Mouse (Mus musculus): ENCODE results near the gene Gm9747. TPM values are rescaled to one million over a fixed set of nuclear protein-coding genes. Genes with fewer than 3 reads are reported as not detected.

The Gm9747 gene
- polyA plus RNA-seq, 1 experiment from 2014 or later = 24.9 TPM

DNA sequence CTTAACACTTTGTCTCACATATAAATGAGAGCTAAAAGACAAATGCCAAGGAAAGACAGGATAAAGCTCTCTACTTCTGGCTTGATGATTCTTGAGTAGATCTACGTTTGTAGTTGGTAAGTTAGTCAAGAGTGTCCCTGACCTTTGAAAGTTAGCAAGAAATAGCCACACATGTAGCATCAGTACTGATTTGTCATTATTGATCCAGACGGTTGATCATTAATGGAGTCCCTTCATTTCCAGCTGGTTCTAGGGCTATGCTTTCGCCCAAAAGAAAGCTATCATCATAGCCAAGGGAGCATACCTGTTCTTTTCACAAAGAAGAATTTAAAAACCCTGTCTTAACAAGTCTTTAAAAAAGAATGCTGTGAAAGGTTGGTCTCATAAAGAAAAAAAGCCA lies 1.7 kb downstream of the Gm9747 start:
- H3K4me1 ChIP-seq = no peaks in the 10 kb centered on the region
- H3K9ac ChIP-seq (replicated peaks) = no peak overlapping the region
- WGBS = 91% methylated on average over 3 of the region's 3 CpGs
- no peak overlapping the region for H3K4me2 ChIP-seq (replicated peaks)
- H3K4me3 ChIP-seq = no peak overlapping the region
- 0 out of 2 replicates have a peak, but pooled peaks cover 3% of the 10 kb centered on the region for H3K36me3 ChIP-seq
- H3K9me3 ChIP-seq = no peaks in the 10 kb centered on the region
- no peaks in the 10 kb centered on the region for H3K27me3 ChIP-seq
- no peak overlapping the region for H3K27ac ChIP-seq (replicated peaks)
- no peak for ATAC-seq (ENCODE audit: low FRiP score, low read depth)

DNA sequence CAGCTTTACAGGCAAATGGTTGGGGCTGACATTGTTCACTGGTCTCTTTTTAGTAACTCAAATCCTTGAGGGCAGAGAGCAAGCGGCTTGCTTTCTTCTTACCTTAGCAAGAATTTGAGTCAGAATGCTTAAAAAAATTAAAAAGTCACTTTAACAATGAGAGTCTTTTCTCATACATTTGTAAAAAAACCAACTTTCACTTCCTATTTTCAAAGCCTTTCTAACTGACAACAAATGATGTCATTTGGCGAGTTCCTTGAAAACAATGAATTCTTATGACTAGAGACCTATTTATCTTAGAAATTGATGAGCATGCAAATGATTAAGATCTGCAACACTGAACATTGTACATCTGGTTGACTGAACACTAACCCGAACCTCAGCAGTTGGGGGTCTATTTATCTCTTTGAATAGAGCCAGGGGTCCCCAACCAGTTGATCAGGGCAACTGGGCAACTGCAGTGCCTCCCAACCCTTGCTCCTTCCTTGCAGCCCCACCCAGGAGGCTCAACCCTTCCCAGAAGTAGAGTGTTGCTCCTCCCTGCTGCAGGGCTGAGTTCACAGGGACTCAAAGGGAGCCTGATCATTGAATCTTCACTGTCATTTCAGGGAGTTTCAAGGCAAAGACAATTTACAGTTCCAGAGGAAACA lies 2.7 kb downstream of the Gm9747 start:
- H3K27me3 ChIP-seq = no peaks in the 10 kb centered on the region
- no peak overlapping the region for H3K4me3 ChIP-seq
- H3K27ac ChIP-seq (replicated peaks) = no peak overlapping the region
- H3K4me1 ChIP-seq = no peaks in the 10 kb centered on the region
- no peaks in the 10 kb centered on the region for H3K9me3 ChIP-seq
- H3K4me2 ChIP-seq (replicated peaks) = no peak overlapping the region
- WGBS = 77% methylated on average over 3 of the region's 3 CpGs
- ATAC-seq (ENCODE audit: low FRiP score, low read depth) = no peak
- H3K9ac ChIP-seq (replicated peaks) = no peak overlapping the region
- 0 out of 2 replicates have a peak, but pooled peaks cover 3% of the 10 kb centered on the region for H3K36me3 ChIP-seq

DNA sequence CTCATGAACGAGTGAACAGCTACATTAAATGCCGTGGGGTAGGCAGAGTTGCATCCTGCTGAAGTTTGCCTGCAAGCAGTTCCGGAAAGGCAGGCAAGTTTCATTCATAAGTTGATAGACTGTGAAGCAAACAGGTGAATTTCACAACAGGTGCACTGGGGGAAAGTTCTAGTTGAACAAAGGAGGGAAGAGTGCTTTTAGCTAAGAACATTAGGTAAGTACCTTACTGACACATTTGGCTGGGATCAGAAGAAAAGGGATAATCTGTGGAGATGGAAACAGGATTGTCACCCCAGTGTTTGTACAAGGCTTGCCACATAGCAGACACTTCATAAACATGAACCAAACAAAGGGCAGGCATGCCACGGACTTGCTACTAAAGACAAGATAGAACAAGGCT lies 5.3 kb downstream of the Gm9747 start:
- WGBS = 87% methylated on average over 4 of the region's 4 CpGs
- H3K9ac ChIP-seq (replicated peaks) = no peak overlapping the region
- H3K9me3 ChIP-seq = no peaks in the 10 kb centered on the region
- H3K4me2 ChIP-seq (replicated peaks) = no peak overlapping the region
- no peaks in the 10 kb centered on the region for H3K4me1 ChIP-seq
- 0 out of 2 replicates have a peak, but pooled peaks cover 3% of the 10 kb centered on the region for H3K36me3 ChIP-seq
- no peak for ATAC-seq (ENCODE audit: low FRiP score, low read depth)
- H3K27ac ChIP-seq (replicated peaks) = no peak overlapping the region
- no peaks in the 10 kb centered on the region for H3K27me3 ChIP-seq
- no peak overlapping the region for H3K4me3 ChIP-seq

DNA sequence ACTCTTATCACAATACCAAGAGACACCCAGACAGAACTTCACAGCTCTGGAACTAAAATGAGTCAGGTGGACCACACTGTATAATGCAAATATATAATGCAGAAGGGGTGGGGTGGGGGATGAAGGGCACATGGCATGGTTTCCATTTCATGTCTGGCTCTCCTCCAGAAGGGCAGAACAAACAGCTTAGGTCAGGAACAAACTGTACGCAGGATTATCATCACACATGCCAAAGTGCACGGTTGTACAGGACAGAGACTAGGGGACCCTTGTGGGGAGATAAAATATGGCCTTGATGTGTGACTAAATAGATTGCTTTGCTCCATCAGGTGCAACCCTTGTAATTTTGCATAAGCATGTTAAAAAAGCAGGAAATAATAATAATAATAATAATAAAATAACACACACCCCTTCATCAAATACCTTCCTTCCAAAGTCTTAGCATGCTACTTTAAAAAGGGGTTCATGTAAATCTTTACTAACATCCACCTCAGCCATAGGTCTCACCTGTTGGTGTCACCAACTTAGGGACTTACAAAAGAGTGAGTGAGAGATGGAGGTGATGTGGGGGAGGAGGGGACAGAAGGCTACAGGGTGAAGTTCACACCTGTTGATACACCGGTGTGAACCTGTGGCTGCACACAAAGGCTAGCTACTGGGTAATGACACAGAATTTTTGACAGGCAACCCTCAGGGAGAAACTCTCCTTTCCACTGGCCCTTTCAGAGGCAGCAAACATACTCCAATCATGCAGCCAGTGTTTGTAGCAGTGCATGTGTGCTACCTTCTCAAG lies 6.7 kb downstream of the Gm9747 start:
- no peaks in the 10 kb centered on the region for H3K9me3 ChIP-seq
- ATAC-seq (ENCODE audit: low FRiP score, low read depth) = no peak
- no peaks in the 10 kb centered on the region for H3K4me1 ChIP-seq
- H3K4me3 ChIP-seq = no peak overlapping the region
- no peak overlapping the region for H3K4me2 ChIP-seq (replicated peaks)
- no peaks in the 10 kb centered on the region for H3K27me3 ChIP-seq
- no peak overlapping the region for H3K27ac ChIP-seq (replicated peaks)
- H3K9ac ChIP-seq (replicated peaks) = no peak overlapping the region
- WGBS = 86% methylated on average over 3 of the region's 3 CpGs
- H3K36me3 ChIP-seq = 0 out of 2 replicates have a peak, but pooled peaks cover 3% of the 10 kb centered on the region

DNA sequence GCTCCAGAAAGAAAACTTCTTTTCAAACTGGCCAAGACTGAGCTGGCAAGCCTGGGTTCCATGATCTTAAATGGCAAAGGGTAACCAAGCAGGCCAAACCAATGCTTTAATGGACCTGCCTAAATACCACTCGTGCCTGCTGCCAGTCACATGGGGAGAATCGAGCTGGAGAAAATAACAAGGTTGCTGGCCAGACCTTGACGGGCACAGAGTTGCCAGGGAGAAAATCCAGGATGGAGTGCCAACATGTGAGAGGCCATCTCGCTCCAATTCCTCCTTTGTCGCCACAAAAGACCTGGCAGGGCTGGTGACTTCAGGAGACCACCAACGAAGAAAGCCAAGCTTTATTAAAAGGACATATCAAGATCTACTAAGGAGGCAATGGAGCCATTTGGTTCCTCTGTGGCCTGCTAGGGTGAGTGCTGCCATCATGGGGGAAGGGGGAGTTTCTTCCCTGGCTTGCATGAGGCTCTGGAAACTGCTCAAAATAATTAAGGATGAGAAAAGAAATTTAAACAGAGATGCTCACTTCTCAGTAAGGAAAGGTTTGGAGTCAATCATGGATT lies 10.4 kb downstream of the Gm9747 start:
- no peak overlapping the region for H3K9ac ChIP-seq (replicated peaks)
- no peak overlapping the region for H3K4me2 ChIP-seq (replicated peaks)
- no peaks in the 10 kb centered on the region for H3K4me1 ChIP-seq
- no peak overlapping the region for H3K27ac ChIP-seq (replicated peaks)
- no peak overlapping the region for H3K4me3 ChIP-seq
- no peak for ATAC-seq (ENCODE audit: low FRiP score, low read depth)
- no peaks in the 10 kb centered on the region for H3K36me3 ChIP-seq
- H3K9me3 ChIP-seq = no peaks in the 10 kb centered on the region
- WGBS = 87% methylated on average over 6 of the region's 6 CpGs
- no peaks in the 10 kb centered on the region for H3K27me3 ChIP-seq

DNA sequence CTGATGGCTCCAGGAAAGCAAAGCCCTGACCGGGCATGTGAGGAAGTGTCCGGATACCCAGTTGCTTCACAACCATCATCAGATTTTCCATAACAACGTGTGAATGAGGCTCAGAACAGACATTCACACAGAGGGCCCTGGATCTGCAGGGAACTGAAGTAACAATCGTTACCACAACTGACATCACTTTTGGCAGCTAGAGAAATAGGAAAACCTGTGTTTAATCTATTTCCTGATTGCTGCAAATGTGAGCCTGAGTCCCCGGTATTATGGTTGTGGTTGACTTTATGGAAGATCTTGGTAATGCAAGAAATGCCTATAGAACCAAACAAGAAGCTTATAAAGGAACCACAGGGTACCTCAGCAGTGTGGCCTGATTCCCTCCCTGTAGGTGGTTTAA lies 12.1 kb downstream of the Gm9747 start:
- WGBS = 88% methylated on average over 5 of the region's 5 CpGs
- Histone ChIP-seq H3K4me1 (no peaks in the 10 kb centered on the region), H3K27me3 (no peaks in the 10 kb centered on the region), H3K9me3 (no peaks in the 10 kb centered on the region), H3K9ac (replicated peaks) (no peak overlapping the region), H3K36me3 (no peaks in the 10 kb centered on the region), H3K27ac (replicated peaks) (no peak overlapping the region), H3K4me3 (no peak overlapping the region), H3K4me2 (replicated peaks) (no peak overlapping the region)
- no peak for ATAC-seq (ENCODE audit: low FRiP score, low read depth)

DNA sequence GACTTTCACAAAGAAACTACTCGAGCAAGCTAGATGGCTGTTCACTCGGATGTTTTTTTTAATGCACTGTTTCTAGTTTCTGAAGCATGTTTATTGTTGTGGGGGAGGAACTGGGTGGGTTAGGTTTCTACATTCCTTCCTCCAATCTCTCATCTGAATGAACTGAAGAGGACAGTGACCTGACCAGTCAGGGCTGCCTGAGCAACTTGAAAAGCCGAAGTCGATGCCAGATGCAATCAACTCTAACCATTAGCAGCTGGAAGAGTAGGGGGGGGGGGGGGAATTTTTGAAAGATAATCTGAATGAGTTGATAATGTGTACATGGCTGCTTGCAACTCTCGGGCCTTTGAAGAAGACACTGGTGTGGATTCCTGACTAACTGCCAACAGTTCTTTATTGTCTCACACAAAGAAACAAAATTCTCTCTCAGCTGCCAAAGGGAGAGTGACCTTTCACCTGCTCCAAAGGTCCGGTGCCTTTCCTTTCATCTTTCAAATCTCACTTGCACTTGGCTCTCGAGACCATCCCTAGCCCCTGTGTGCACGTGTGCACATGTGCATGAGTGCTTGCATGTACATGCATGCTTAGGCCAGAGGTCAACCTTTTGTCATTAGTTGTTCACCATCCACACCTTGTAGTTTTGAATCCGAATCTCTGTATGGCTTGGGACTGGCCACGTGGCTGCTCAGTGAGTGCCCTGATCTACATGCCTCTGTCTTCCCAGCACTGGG lies 14.5 kb downstream of the Gm9747 start:
- 60% methylated on average over 10 of the region's 10 CpGs for WGBS
- ATAC-seq (ENCODE audit: low FRiP score, low read depth) = no peak
- H3K27ac ChIP-seq (replicated peaks) = no peak overlapping the region

DNA sequence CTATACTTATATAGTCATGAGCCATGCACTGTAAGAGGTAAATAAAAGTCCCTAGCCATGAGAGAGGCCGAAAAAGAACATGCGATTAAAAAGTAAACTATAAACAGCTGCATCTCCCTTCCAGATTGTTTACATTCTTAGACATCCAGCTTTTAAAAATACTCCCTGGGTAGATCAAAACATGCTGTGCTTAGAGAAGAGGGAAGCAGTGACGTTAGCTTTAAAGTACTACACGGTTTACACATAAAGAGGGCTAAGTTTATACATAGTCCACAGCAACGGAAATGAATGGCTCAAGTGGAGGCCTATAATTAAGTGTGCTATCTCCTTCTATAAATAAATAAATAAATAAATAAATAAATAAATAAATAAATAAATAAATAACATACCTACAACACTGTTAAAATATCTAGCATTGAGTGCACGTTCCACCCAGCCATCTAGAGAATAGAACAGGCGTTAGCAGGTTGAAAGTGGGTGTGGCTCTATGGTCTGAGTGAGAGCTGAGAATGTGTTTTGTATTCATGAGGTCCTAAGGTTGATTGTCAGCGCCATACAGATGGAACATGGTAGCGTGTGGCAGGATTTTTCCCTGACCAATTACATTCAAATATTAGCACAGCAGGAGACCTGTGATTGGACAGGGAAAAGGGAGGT lies 21.0 kb downstream of the Gm9747 start:
- no peak overlapping the region for H3K9ac ChIP-seq (replicated peaks)
- H3K4me2 ChIP-seq (replicated peaks) = no peak overlapping the region
- no peak overlapping the region for H3K4me3 ChIP-seq
- 83% methylated on average over 9 of the region's 9 CpGs for WGBS
- no peaks in the 10 kb centered on the region for H3K36me3 ChIP-seq
- peaks cover 6% of the 10 kb centered on the region; the same call in 1 of the 2 replicates for H3K4me1 ChIP-seq
- no peaks in the 10 kb centered on the region for H3K9me3 ChIP-seq
- H3K27me3 ChIP-seq = no peaks in the 10 kb centered on the region
- H3K27ac ChIP-seq (replicated peaks) = no peak overlapping the region
- no peak for ATAC-seq (ENCODE audit: low FRiP score, low read depth)

More for the DNA sequence above, 14.5 kb downstream of the Gm9747 start:
- Histone ChIP-seq H3K4me3 (no peak overlapping the region), H3K9me3 (no peaks in the 10 kb centered on the region), H3K27me3 (no peaks in the 10 kb centered on the region), H3K9ac (replicated peaks) (no peak overlapping the region), H3K36me3 (no peaks in the 10 kb centered on the region), H3K4me1 (no peaks in the 10 kb centered on the region), H3K4me2 (replicated peaks) (no peak overlapping the region)

- H3K4me3 ChIP-seq = no peak overlapping the region
These were observed 24.5 kb downstream of the Gm9747 start for GRCm38 (mm10) chr1:82257457-82257856.

GRCm38 (mm10) chr1:82258331-82258730 lies 25.4 kb downstream of the Gm9747 start:
- WGBS = 48% methylated on average over 7 of the region's 7 CpGs
- Histone ChIP-seq H3K4me1 (peaks cover 21% of the 10 kb centered on the region), H3K27ac (replicated peaks) (no peak overlapping the region), H3K27me3 (no peaks in the 10 kb centered on the region), H3K4me2 (replicated peaks) (no peak overlapping the region), H3K9me3 (no peaks in the 10 kb centered on the region), H3K36me3 (no peaks in the 10 kb centered on the region), H3K4me3 (no peak overlapping the region), H3K9ac (replicated peaks) (no peak overlapping the region)
- no peak for ATAC-seq (ENCODE audit: low FRiP score, low read depth)

More at GRCm38 (mm10) chr1:82257457-82257856, 24.5 kb downstream of the Gm9747 start:
- H3K9me3 ChIP-seq = no peaks in the 10 kb centered on the region
- 78% methylated on average over 5 of the region's 5 CpGs for WGBS
- no peaks in the 10 kb centered on the region for H3K36me3 ChIP-seq
- peaks cover 20% of the 10 kb centered on the region for H3K4me1 ChIP-seq
- H3K9ac ChIP-seq (replicated peaks) = no peak overlapping the region
- H3K27me3 ChIP-seq = no peaks in the 10 kb centered on the region
- no peak overlapping the region for H3K4me2 ChIP-seq (replicated peaks)
- ATAC-seq (ENCODE audit: low FRiP score, low read depth) = no peak
- H3K27ac ChIP-seq (replicated peaks) = no peak overlapping the region

GRCm38 (mm10) chr1:82260055-82260454 lies 27.1 kb downstream of the Gm9747 start:
- Histone ChIP-seq H3K27ac (replicated peaks) (no peak overlapping the region), H3K36me3 (no peaks in the 10 kb centered on the region), H3K4me1 (peaks cover 21% of the 10 kb centered on the region), H3K4me3 (no peak overlapping the region), H3K4me2 (replicated peaks) (no peak overlapping the region), H3K9ac (replicated peaks) (no peak overlapping the region), H3K27me3 (no peaks in the 10 kb centered on the region), H3K9me3 (no peaks in the 10 kb centered on the region)
- no peak for ATAC-seq (ENCODE audit: low FRiP score, low read depth)
- WGBS = 67% methylated on average over 3 of the region's 3 CpGs
